Mouse (Mus musculus): ENCODE data around the gene Nfasc. TPM values are rescaled to one million over a fixed set of nuclear protein-coding genes. Genes with fewer than 3 reads are reported as not detected.
A peak's percentile ranks its signal among the peaks of the same experiment; 100 is the strongest.

The Nfasc gene
- polyA plus RNA-seq, 1 experiment from 2014 or later = 0.12 TPM

GRCm38 (mm10) chr1:132626125-132626756, 115.4 kb downstream of the Nfasc start:
- no peaks in the 10 kb centered on the region for H3K9me3 ChIP-seq (replicated peaks; ENCODE audit: low read length)
- H3K4me2 ChIP-seq (ENCODE audit: low read length) = no peak overlapping the region
- no peak overlapping the region for H3K27ac ChIP-seq
- H3K4me1 ChIP-seq (replicated peaks; ENCODE audit: insufficient read depth, low read length) = no peaks in the 10 kb centered on the region
- 63% methylated on average over 7 of the region's 7 CpGs for WGBS
- H3K9ac ChIP-seq (ENCODE audit: low read depth, low read length) = no peak overlapping the region
- ATAC-seq (replicated peaks; ENCODE audit: low FRiP score, low read depth) (no peak), DNase-seq (ENCODE audit: low spot score) (no peak)
- no peak for TF ChIP-seq CTCF (IDR thresholded peaks at IDR 0.05; ENCODE audit: low read depth)
- H3K4me3 ChIP-seq (replicated peaks; ENCODE audit: low read depth, low read length) = no peak overlapping the region
- H3K27me3 ChIP-seq (ENCODE audit: insufficient read depth, low read length) = no peaks in the 10 kb centered on the region
- no peaks in the 10 kb centered on the region for H3K36me3 ChIP-seq (ENCODE audit: insufficient read depth, low read length)

- Histone ChIP-seq H3K9me3 (replicated peaks; ENCODE audit: low read length) (no peaks in the 10 kb centered on the region), H3K27me3 (ENCODE audit: insufficient read depth, low read length) (no peaks in the 10 kb centered on the region), H3K4me2 (ENCODE audit: low read length) (no peak overlapping the region), H3K27ac (no peak overlapping the region), H3K36me3 (ENCODE audit: insufficient read depth, low read length) (no peaks in the 10 kb centered on the region), H3K4me1 (replicated peaks; ENCODE audit: insufficient read depth, low read length) (no peaks in the 10 kb centered on the region), H3K9ac (ENCODE audit: low read depth, low read length) (no peak overlapping the region), H3K4me3 (replicated peaks; ENCODE audit: low read depth, low read length) (no peak overlapping the region)
- no peak for ATAC-seq (replicated peaks; ENCODE audit: low FRiP score, low read depth)
- TF ChIP-seq CTCF (IDR thresholded peaks at IDR 0.05; ENCODE audit: low read depth) = no peak
- WGBS = 65% methylated on average over 6 of the region's 6 CpGs
- no peak for DNase-seq (ENCODE audit: low spot score)
Measured at GRCm38 (mm10) chr1:132625034-132625433, 116.6 kb downstream of the Nfasc start.

- no peak overlapping the region for H3K4me2 ChIP-seq (ENCODE audit: low read length)
- H3K27ac ChIP-seq = no peak overlapping the region
- DNase-seq (ENCODE audit: low spot score) = no peak
- no peak overlapping the region for H3K4me3 ChIP-seq (replicated peaks; ENCODE audit: low read depth, low read length)
- TF ChIP-seq CTCF (IDR thresholded peaks at IDR 0.05; ENCODE audit: low read depth) = no peak
- no peak overlapping the region for H3K9ac ChIP-seq (ENCODE audit: low read depth, low read length)
- H3K36me3 ChIP-seq (ENCODE audit: insufficient read depth, low read length) = no peaks in the 10 kb centered on the region
- no peaks in the 10 kb centered on the region for H3K27me3 ChIP-seq (ENCODE audit: insufficient read depth, low read length)
- no peaks in the 10 kb centered on the region for H3K4me1 ChIP-seq (replicated peaks; ENCODE audit: insufficient read depth, low read length)
- H3K9me3 ChIP-seq (replicated peaks; ENCODE audit: low read length) = no peaks in the 10 kb centered on the region
- ATAC-seq (replicated peaks; ENCODE audit: low FRiP score, low read depth) = no peak
- 32% methylated on average over 1 of the region's 1 CpGs for WGBS
Measured at GRCm38 (mm10) chr1:132624466-132624865, 117.1 kb downstream of the Nfasc start.

- 27% methylated on average over 14 of the region's 14 CpGs for WGBS
- no peak overlapping the region for H3K9ac ChIP-seq (ENCODE audit: low read depth, low read length)
- no peaks in the 10 kb centered on the region for H3K36me3 ChIP-seq (ENCODE audit: insufficient read depth, low read length)
- ATAC-seq (replicated peaks; ENCODE audit: low FRiP score, low read depth) (no peak), DNase-seq (ENCODE audit: low spot score) (peak; percentile 29)
- H3K4me2 ChIP-seq (ENCODE audit: low read length) = no peak overlapping the region
- no peaks in the 10 kb centered on the region for H3K4me1 ChIP-seq (replicated peaks; ENCODE audit: insufficient read depth, low read length)
- H3K27ac ChIP-seq = no peak overlapping the region
- no peak for TF ChIP-seq CTCF (IDR thresholded peaks at IDR 0.05; ENCODE audit: low read depth)
- H3K9me3 ChIP-seq (replicated peaks; ENCODE audit: low read length) = no peaks in the 10 kb centered on the region
- H3K4me3 ChIP-seq (replicated peaks; ENCODE audit: low read depth, low read length) = no peak overlapping the region
- H3K27me3 ChIP-seq (ENCODE audit: insufficient read depth, low read length) = no peaks in the 10 kb centered on the region
Measured at GRCm38 (mm10) chr1:132623641-132624336, 117.8 kb downstream of the Nfasc start.

- Histone ChIP-seq H3K36me3 (ENCODE audit: insufficient read depth, low read length) (no peaks in the 10 kb centered on the region), H3K27me3 (ENCODE audit: insufficient read depth, low read length) (no peaks in the 10 kb centered on the region), H3K27ac (no peak overlapping the region), H3K4me3 (replicated peaks; ENCODE audit: low read depth, low read length) (no peak overlapping the region), H3K9ac (ENCODE audit: low read depth, low read length) (no peak overlapping the region), H3K4me1 (replicated peaks; ENCODE audit: insufficient read depth, low read length) (no peaks in the 10 kb centered on the region), H3K9me3 (replicated peaks; ENCODE audit: low read length) (no peaks in the 10 kb centered on the region), H3K4me2 (ENCODE audit: low read length) (no peak overlapping the region)
- DNase-seq (ENCODE audit: low spot score) (no peak), ATAC-seq (replicated peaks; ENCODE audit: low FRiP score, low read depth) (no peak)
- no peak for TF ChIP-seq CTCF (IDR thresholded peaks at IDR 0.05; ENCODE audit: low read depth)
- 76% methylated on average over 4 of the region's 4 CpGs for WGBS
Measured at GRCm38 (mm10) chr1:132612066-132612465, 129.5 kb downstream of the Nfasc start.

GRCm38 (mm10) chr1:132609048-132609634, 132.5 kb downstream of the Nfasc start:
- no peak for ATAC-seq (replicated peaks; ENCODE audit: low FRiP score, low read depth)
- Histone ChIP-seq H3K36me3 (ENCODE audit: insufficient read depth, low read length) (no peaks in the 10 kb centered on the region), H3K4me2 (ENCODE audit: low read length) (no peak overlapping the region), H3K9me3 (replicated peaks; ENCODE audit: low read length) (no peaks in the 10 kb centered on the region), H3K27me3 (ENCODE audit: insufficient read depth, low read length) (no peaks in the 10 kb centered on the region), H3K4me1 (replicated peaks; ENCODE audit: insufficient read depth, low read length) (no peaks in the 10 kb centered on the region), H3K4me3 (replicated peaks; ENCODE audit: low read depth, low read length) (no peak overlapping the region), H3K27ac (no peak overlapping the region), H3K9ac (ENCODE audit: low read depth, low read length) (no peak overlapping the region)
- 32% methylated on average over 4 of the region's 4 CpGs for WGBS
- TF ChIP-seq CTCF (IDR thresholded peaks at IDR 0.05; ENCODE audit: low read depth) = peak; percentile 82
- DNase-seq (ENCODE audit: low spot score) = peak; percentile 59

All from kidney, postnatal 0 days (tissue).